Mouse (Mus musculus) stomach, postnatal 0 days (tissue): Measurements from ENCODE around the gene Necap2.

ENCODE experiments used
- CTCF ChIP-seq: IDR thresholded peaks from 2 replicates; pipeline ENCODE4 v1.5.1; 2016; ENCODE audit warnings: antibody characterized with exemption, low read depth, mild to moderate bottlenecking, moderate library complexity
- EP300 ChIP-seq: optimal IDR thresholded peaks from 2 replicates; pipeline ENCODE3; 2016; ENCODE audit warnings: antibody characterized with exemption

DNA sequence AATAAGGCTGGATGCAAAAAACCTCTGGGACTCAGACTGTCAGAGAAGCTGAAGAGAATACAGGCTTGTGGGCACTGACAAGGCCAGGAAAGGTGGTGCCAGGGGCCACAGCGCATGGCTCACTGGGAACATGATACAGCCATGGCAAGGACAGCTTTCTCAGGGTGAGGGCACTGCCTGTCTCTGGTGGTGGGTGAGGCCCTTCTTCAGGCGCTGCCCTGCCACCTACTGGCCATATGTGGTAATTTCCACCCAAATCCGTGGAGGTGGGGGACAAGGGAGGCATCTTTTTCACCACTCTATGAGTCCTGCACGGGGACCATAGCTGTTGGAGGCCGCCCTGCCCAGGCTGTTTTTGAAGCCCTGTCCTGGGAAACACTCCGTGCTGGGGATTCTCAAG, 46.4 kb downstream of the Necap2 start:
- TF ChIP-seq EP300 = no peak
- peak; percentile 95 for TF ChIP-seq CTCF
